Mouse (Mus musculus) forebrain, embryonic 15.5 days (tissue): ENCODE data around the gene Mvp. TPM values are rescaled to one million over a fixed set of nuclear protein-coding genes. Genes with fewer than 3 reads are reported as not detected.

ENCODE experiments used
- ATAC-seq: fragments of 200-750 bp; cut with Nextera tagmentation; replicated peaks from 2 replicates; pipeline ENCODE4 v1.8.0; 2017; ENCODE audit warnings: mild to moderate bottlenecking, moderate TSS enrichment, moderate library complexity
- H3K27ac ChIP-seq: fragments of 300-500 bp; sonication (generic); replicated peaks from 2 replicates; pipeline ENCODE4 v1.5.1; 2015; ENCODE audit warnings: mild to moderate bottlenecking, inconsistent platforms
- H3K27me3 ChIP-seq: fragments of 300-500 bp; sonication (generic); 2 replicates; pipeline ENCODE4 v1.6.1; 2015; ENCODE audit warnings: inconsistent platforms
- H3K36me3 ChIP-seq: fragments of 300-500 bp; sonication (generic); 2 replicates; pipeline ENCODE4 v1.6.1; 2015; ENCODE audit warnings: mild to moderate bottlenecking, inconsistent platforms
- H3K4me1 ChIP-seq: fragments of 300-500 bp; sonication (generic); 2 replicates; pipeline ENCODE4 v1.6.1; 2015; ENCODE audit warnings: inconsistent platforms
- H3K4me2 ChIP-seq: fragments of 300-500 bp; sonication (generic); replicated peaks from 2 replicates; pipeline ENCODE4 v1.6.1; 2015; ENCODE audit warnings: mild to moderate bottlenecking, inconsistent platforms
- H3K4me3 ChIP-seq: fragments of 300-500 bp; sonication (generic); 2 replicates; pipeline ENCODE4 v1.5.1; 2015; ENCODE audit warnings: mild to moderate bottlenecking, inconsistent platforms
- H3K9ac ChIP-seq: fragments of 300-500 bp; sonication (generic); replicated peaks from 2 replicates; pipeline ENCODE4 v1.6.1; 2015; ENCODE audit warnings: mild to moderate bottlenecking, inconsistent platforms
- H3K9me3 ChIP-seq: fragments of 300-500 bp; sonication (generic); 2 replicates; pipeline ENCODE4 v1.6.1; 2016; ENCODE audit warnings: inconsistent platforms
- WGBS: fragments of 180-500 bp; shearing (Covaris S2); methylation state at CpG from one replicate; pipeline ENCODE4 v1.1.7; 2015; ENCODE audit warnings: mixed read lengths; 5-methylcytosine and 5-hydroxymethylcytosine counted together
- polyA plus RNA-seq: library from polyadenylated mRNA; unstranded; fragments of >200 nt; fragmentation: Nextera tagmentation; extraction: Ambion mirVana; gene quantifications from 2 replicates; pipeline ENCODE4 v1.2.1, GENCODE M21; 2015

Gene Mvp
- polyA plus RNA-seq, 1 experiment from 2014 or later, result 3.0 TPM

- H3K27ac ChIP-seq, result peak overlapping the region; percentile 99; the same call in 1 of the 2 replicates
- no peaks in the 10 kb centered on the region for H3K27me3 ChIP-seq
- H3K9ac ChIP-seq, result peak overlapping the region; percentile 94
- 30% methylated on average over 14 of the region's 14 CpGs for WGBS
- H3K4me3 ChIP-seq, result peak overlapping the region; percentile 85
- no peak; the same call in 1 of the 2 replicates for ATAC-seq
- H3K9me3 ChIP-seq, result no peaks in the 10 kb centered on the region
- H3K4me1 ChIP-seq, result peaks cover 20% of the 10 kb centered on the region
- peaks cover 36% of the 10 kb centered on the region for H3K36me3 ChIP-seq
- H3K4me2 ChIP-seq, result peak overlapping the region; percentile 75
These were observed 37.5 kb downstream of the Mvp start for GRCm38 (mm10) chr7:126976878-126977459.

GRCm38 (mm10) chr7:126975950-126976866 lies 38.2 kb downstream of the Mvp start, which contains the start of gene Cdiptos:
Gene Cdiptos, minus strand, starts transcription at chr7:126976098.
- H3K9ac ChIP-seq, result peak within 1 kb of the TSS; percentile 94
- ATAC-seq, result peak; percentile 96
- peak within 1 kb of the TSS; percentile 75 for H3K4me2 ChIP-seq
- WGBS, result under 1% methylated on average over 55 of the region's 55 CpGs
- peaks cover 20% of the 10 kb centered on the region for H3K4me1 ChIP-seq
- peaks cover 38% of the 10 kb centered on the region for H3K36me3 ChIP-seq
- H3K27me3 ChIP-seq, result no peaks in the 10 kb centered on the region
- peak within 1 kb of the TSS; percentile 85 for H3K4me3 ChIP-seq
- H3K27ac ChIP-seq, result peak within 1 kb of the TSS; percentile 99
- no peaks in the 10 kb centered on the region for H3K9me3 ChIP-seq

GRCm38 (mm10) chr7:126975893-126975949 lies 38.7 kb downstream of the Mvp start, which contains the start of gene Cdipt:
Gene Cdipt, plus strand, starts transcription at chr7:126975914.
- peaks cover 20% of the 10 kb centered on the region for H3K4me1 ChIP-seq
- no peaks in the 10 kb centered on the region for H3K9me3 ChIP-seq
- H3K4me2 ChIP-seq, result peak within 1 kb of the TSS; percentile 75
- H3K27me3 ChIP-seq, result no peaks in the 10 kb centered on the region
- H3K9ac ChIP-seq, result peak within 1 kb of the TSS; percentile 94
- WGBS, result 8% methylated on average over 1 of the region's 1 CpGs
- peaks cover 38% of the 10 kb centered on the region for H3K36me3 ChIP-seq
- H3K4me3 ChIP-seq, result peak within 1 kb of the TSS; percentile 85
- peak within 1 kb of the TSS; percentile 99 for H3K27ac ChIP-seq
- no peak for ATAC-seq

- Histone ChIP-seq H3K9ac (0 out of 2 replicates have a peak overlapping the region, but pooled peaks have one; percentile 94), H3K4me3 (peak overlapping the region; percentile 85), H3K4me2 (peak overlapping the region; percentile 75), H3K36me3 (peaks cover 40% of the 10 kb centered on the region), H3K27me3 (no peaks in the 10 kb centered on the region), H3K4me1 (peaks cover 20% of the 10 kb centered on the region), H3K9me3 (no peaks in the 10 kb centered on the region), H3K27ac (peak overlapping the region; percentile 99; the same call in 1 of the 2 replicates)
- WGBS, result 14% methylated on average over 8 of the region's 8 CpGs
- no peak; the same call in 1 of the 2 replicates for ATAC-seq
These were observed 38.9 kb downstream of the Mvp start for GRCm38 (mm10) chr7:126975493-126975892.

GRCm38 (mm10) chr7:126967361-126967760 lies 47.1 kb downstream of the Mvp start:
- no peaks in the 10 kb centered on the region for H3K27me3 ChIP-seq
- H3K4me2 ChIP-seq, result no peak overlapping the region
- no peak overlapping the region for H3K27ac ChIP-seq
- no peak overlapping the region for H3K9ac ChIP-seq
- no peak for ATAC-seq
- peaks cover 59% of the 10 kb centered on the region for H3K36me3 ChIP-seq
- WGBS, result 64% methylated on average over 6 of the region's 6 CpGs
- no peaks in the 10 kb centered on the region for H3K9me3 ChIP-seq
- H3K4me1 ChIP-seq, result no peaks in the 10 kb centered on the region
- no peak overlapping the region for H3K4me3 ChIP-seq

- no peak overlapping the region for H3K9ac ChIP-seq
- H3K27me3 ChIP-seq, result no peaks in the 10 kb centered on the region
- no peak overlapping the region for H3K4me2 ChIP-seq
- peaks cover 57% of the 10 kb centered on the region for H3K36me3 ChIP-seq
- no peaks in the 10 kb centered on the region for H3K4me1 ChIP-seq
- WGBS, result 50% methylated on average over 3 of the region's 3 CpGs
- no peaks in the 10 kb centered on the region for H3K9me3 ChIP-seq
- H3K4me3 ChIP-seq, result no peak overlapping the region
- H3K27ac ChIP-seq, result no peak overlapping the region
- ATAC-seq, result no peak
These were observed 48.9 kb downstream of the Mvp start for GRCm38 (mm10) chr7:126965568-126965967.

GRCm38 (mm10) chr7:126963548-126964286 lies 50.7 kb downstream of the Mvp start:
- WGBS, result 28% methylated on average over 19 of the region's 19 CpGs
- Histone ChIP-seq H3K27ac (no peak overlapping the region), H3K9me3 (no peaks in the 10 kb centered on the region), H3K27me3 (no peaks in the 10 kb centered on the region), H3K9ac (no peak overlapping the region), H3K4me1 (no peaks in the 10 kb centered on the region), H3K36me3 (peaks cover 58% of the 10 kb centered on the region), H3K4me2 (no peak overlapping the region), H3K4me3 (no peak overlapping the region)
- ATAC-seq, result no peak

GRCm38 (mm10) chr7:126961965-126962364 lies 52.5 kb downstream of the Mvp start:
- WGBS, result 87% methylated on average over 4 of the region's 4 CpGs
- Histone ChIP-seq H3K4me3 (no peak overlapping the region), H3K4me1 (no peaks in the 10 kb centered on the region), H3K27me3 (no peaks in the 10 kb centered on the region), H3K36me3 (peaks cover 58% of the 10 kb centered on the region), H3K9me3 (no peaks in the 10 kb centered on the region), H3K4me2 (no peak overlapping the region), H3K27ac (no peak overlapping the region), H3K9ac (no peak overlapping the region)
- ATAC-seq, result no peak

GRCm38 (mm10) chr7:126961095-126961494 lies 53.3 kb downstream of the Mvp start:
- no peak overlapping the region for H3K9ac ChIP-seq
- no peak overlapping the region for H3K4me2 ChIP-seq
- WGBS, result 89% methylated on average over 5 of the region's 5 CpGs
- H3K4me1 ChIP-seq, result no peaks in the 10 kb centered on the region
- no peaks in the 10 kb centered on the region for H3K27me3 ChIP-seq
- H3K9me3 ChIP-seq, result no peaks in the 10 kb centered on the region
- no peak for ATAC-seq
- H3K27ac ChIP-seq, result no peak overlapping the region
- peaks cover 60% of the 10 kb centered on the region for H3K36me3 ChIP-seq
- H3K4me3 ChIP-seq, result no peak overlapping the region

- ATAC-seq, result no peak
- Histone ChIP-seq H3K36me3 (peaks cover 65% of the 10 kb centered on the region), H3K4me3 (no peak overlapping the region), H3K27ac (no peak overlapping the region), H3K9ac (no peak overlapping the region), H3K27me3 (no peaks in the 10 kb centered on the region), H3K4me1 (no peaks in the 10 kb centered on the region), H3K9me3 (no peaks in the 10 kb centered on the region), H3K4me2 (no peak overlapping the region)
- 83% methylated on average over 9 of the region's 9 CpGs for whole genome bisulfite sequencing
These were observed 54.6 kb downstream of the Mvp start for GRCm38 (mm10) chr7:126959780-126960179.

- H3K9me3 ChIP-seq, result no peaks in the 10 kb centered on the region
- no peak overlapping the region for H3K4me3 ChIP-seq
- H3K9ac ChIP-seq, result no peak overlapping the region
- no peak overlapping the region for H3K4me2 ChIP-seq
- 61% methylated on average over 3 of the region's 3 CpGs for WGBS
- no peaks in the 10 kb centered on the region for H3K27me3 ChIP-seq
- no peak overlapping the region for H3K27ac ChIP-seq
- no peak for ATAC-seq
- peaks cover 25% of the 10 kb centered on the region for H3K4me1 ChIP-seq
- H3K36me3 ChIP-seq, result peaks cover 42% of the 10 kb centered on the region
These were observed 59.3 kb downstream of the Mvp start for GRCm38 (mm10) chr7:126955125-126955524.

GRCm38 (mm10) chr7:126952646-126953045 lies 61.8 kb downstream of the Mvp start:
- H3K4me3 ChIP-seq, result peak overlapping the region; percentile 58
- 0% methylated on average over 8 of the region's 8 CpGs for WGBS
- peaks cover 19% of the 10 kb centered on the region; the same call in 1 of the 2 replicates for H3K36me3 ChIP-seq
- peak overlapping the region; percentile 71; the same call in 1 of the 2 replicates for H3K9ac ChIP-seq
- no peaks in the 10 kb centered on the region for H3K9me3 ChIP-seq
- H3K27ac ChIP-seq, result no peak overlapping the region
- H3K4me1 ChIP-seq, result peaks cover 44% of the 10 kb centered on the region
- no peaks in the 10 kb centered on the region for H3K27me3 ChIP-seq
- peak overlapping the region; percentile 93 for H3K4me2 ChIP-seq
- ATAC-seq, result no peak
